ENCODE assay signal across 30 mouse cellular contexts in genomic region chr12:31225451-31225850, GRCm38 (mm10). TPM values are rescaled to one million over a fixed set of nuclear protein-coding genes. Genes with fewer than 3 reads are reported as not detected.
DNase-seq lines count a peak whose midpoint lies in the region; ATAC-seq and TF ChIP-seq lines count a peak whose summit lies in the region.
"Had no signal": no experiment of that assay in that cellular context is flagged by ENCODE, and none has a peak within 500 bp of the region (broad histone marks: within the 10 kb centered on the region; RNA-seq: fewer than 3 reads in every experiment).

No protein-coding gene starts in this region.

- 0 out of 2 replicates have a peak, but pooled peaks have one; percentile 35 for ATAC-seq in hindbrain, embryonic 11.5 days (ENCODE audit: low FRiP score)
- ATAC-seq in hindbrain, embryonic 13.5 days (ENCODE audit: low FRiP score), result no peak
- no peak for ATAC-seq in neural tube, embryonic 13.5 days (ENCODE audit: low read depth)
- no peak for ATAC-seq in lung, postnatal 0 days
- ATAC-seq: activated CD4-positive, CD25-positive, alpha-beta regulatory T cell, adult 4 months; forebrain, embryonic 16.5 days; intestine, postnatal 0 days; liver, embryonic 12.5 days; midbrain, embryonic 13.5 days had no signal

- TF ChIP-seq CTCF in lung, postnatal 0 days (IDR thresholded peaks at IDR 0.05), result no peak

- H3K4me2 ChIP-seq in hindbrain, embryonic 11.5 days (replicated peaks; ENCODE audit: low read depth, low read length), result no peak overlapping the region
- no peak overlapping the region for H3K4me2 ChIP-seq in hindbrain, embryonic 13.5 days
- peak overlapping the region; percentile 9; the same call in 1 of the 2 replicates for H3K4me2 ChIP-seq in neural tube, embryonic 13.5 days
- no peak overlapping the region for H3K4me2 ChIP-seq in lung, postnatal 0 days (replicated peaks; ENCODE audit: low read depth, low read length)
- H3K4me2 ChIP-seq: embryonic facial prominence, embryonic 13.5 days; limb, embryonic 13.5 days; liver, embryonic 12.5 days; midbrain, embryonic 13.5 days had no signal

- no peak for DNase-seq in hindbrain, embryonic 11.5 days (ENCODE audit: low spot score)
- DNase-seq in neural tube, embryonic 10.5 days (ENCODE audit: extremely low spot score, low spot score), result no peak
- DNase-seq in WW6 (ENCODE audit: low read depth, low spot score), result peak; percentile 52
- DNase-seq in thymus, postnatal 25 days, result no peak
- DNase-seq in lung, postnatal 0 days (ENCODE audit: low spot score), result no peak
- DNase-seq: adrenal gland, postnatal 10 days; B cell, adult 2 months; cerebellum, adult 18-20 months; cerebellum, postnatal 14 days; embryo, embryonic 11 days; gastrocnemius, postnatal 25 days; heart, adult 2 months; layer of hippocampus, adult 9-11 months; lung, adult 18-20 months; lung, postnatal 14 days had no signal

- no peak overlapping the region for H3K9ac ChIP-seq in hindbrain, embryonic 11.5 days (ENCODE audit: low read depth, low read length)
- H3K9ac ChIP-seq in hindbrain, embryonic 13.5 days, result no peak overlapping the region
- H3K9ac ChIP-seq in neural tube, embryonic 13.5 days, result no peak overlapping the region
- no peak overlapping the region for H3K9ac ChIP-seq in lung, postnatal 0 days (replicated peaks; ENCODE audit: low read depth)
- H3K9ac ChIP-seq: embryonic facial prominence, embryonic 13.5 days; limb, embryonic 13.5 days; liver, embryonic 12.5 days; midbrain, embryonic 13.5 days had no signal

- 49% methylated on average over 8 of the region's 8 CpGs for WGBS in hindbrain, embryonic 11.5 days
- WGBS in hindbrain, embryonic 13.5 days, result 37% methylated on average over 8 of the region's 8 CpGs
- 35% methylated on average over 8 of the region's 8 CpGs for WGBS in neural tube, embryonic 13.5 days
- 73% methylated on average over 8 of the region's 8 CpGs for WGBS in lung, postnatal 0 days

- H3K27me3 ChIP-seq in hindbrain, embryonic 11.5 days (ENCODE audit: control insufficient read depth, insufficient read depth, low read length), result no peaks in the 10 kb centered on the region
- no peaks in the 10 kb centered on the region for H3K27me3 ChIP-seq in hindbrain, embryonic 13.5 days
- H3K27me3 ChIP-seq in neural tube, embryonic 13.5 days, result no peaks in the 10 kb centered on the region
- no peaks in the 10 kb centered on the region for H3K27me3 ChIP-seq in lung, postnatal 0 days (replicated peaks; ENCODE audit: insufficient read depth, low read length)
- H3K27me3 ChIP-seq: embryonic facial prominence, embryonic 13.5 days; limb, embryonic 13.5 days; liver, embryonic 12.5 days; midbrain, embryonic 13.5 days had no signal

- no peak overlapping the region for H3K27ac ChIP-seq in hindbrain, embryonic 11.5 days (ENCODE audit: low read depth, low read length)
- H3K27ac ChIP-seq in hindbrain, embryonic 13.5 days, result no peak overlapping the region
- no peak overlapping the region for H3K27ac ChIP-seq in neural tube, embryonic 13.5 days (replicated peaks)
- no peak overlapping the region for H3K27ac ChIP-seq in lung, postnatal 0 days (ENCODE audit: low read length)
- H3K27ac ChIP-seq: embryonic facial prominence, embryonic 13.5 days; heart, adult 2 months; kidney, postnatal 0 days; limb, embryonic 13.5 days; liver, embryonic 12.5 days; midbrain, embryonic 13.5 days; stomach, postnatal 0 days had no signal

- no peaks in the 10 kb centered on the region for H3K9me3 ChIP-seq in hindbrain, embryonic 11.5 days (ENCODE audit: control insufficient read depth, low read length)
- no peaks in the 10 kb centered on the region for H3K9me3 ChIP-seq in hindbrain, embryonic 13.5 days
- no peaks in the 10 kb centered on the region for H3K9me3 ChIP-seq in neural tube, embryonic 13.5 days
- no peaks in the 10 kb centered on the region for H3K9me3 ChIP-seq in lung, postnatal 0 days (ENCODE audit: low read length)
- H3K9me3 ChIP-seq: embryonic facial prominence, embryonic 13.5 days; limb, embryonic 13.5 days; liver, embryonic 12.5 days; midbrain, embryonic 13.5 days had no signal

- no peaks in the 10 kb centered on the region for H3K4me1 ChIP-seq in hindbrain, embryonic 11.5 days (replicated peaks; ENCODE audit: control insufficient read depth, insufficient read depth, low read length)
- no peaks in the 10 kb centered on the region for H3K4me1 ChIP-seq in hindbrain, embryonic 13.5 days (replicated peaks)
- no peaks in the 10 kb centered on the region for H3K4me1 ChIP-seq in neural tube, embryonic 13.5 days (replicated peaks)
- H3K4me1 ChIP-seq in lung, postnatal 0 days (ENCODE audit: insufficient read depth, low read depth, low read length), result no peaks in the 10 kb centered on the region
- H3K4me1 ChIP-seq: limb, embryonic 13.5 days; liver, embryonic 12.5 days had no signal

- no peak for TF ChIP-seq EP300 in lung, postnatal 0 days (IDR thresholded peaks at IDR 0.05)

- no peak overlapping the region for H3K4me3 ChIP-seq in hindbrain, embryonic 11.5 days (ENCODE audit: low read depth, low read length)
- no peak overlapping the region for H3K4me3 ChIP-seq in hindbrain, embryonic 13.5 days
- no peak overlapping the region for H3K4me3 ChIP-seq in neural tube, embryonic 13.5 days
- H3K4me3 ChIP-seq in lung, postnatal 0 days (ENCODE audit: low read depth, low read length), result no peak overlapping the region
- H3K4me3 ChIP-seq: embryonic facial prominence, embryonic 13.5 days; erythroblast, embryonic 14.5 days; heart, adult 2 months; limb, embryonic 13.5 days; liver, embryonic 12.5 days; midbrain, embryonic 13.5 days had no signal

- no peaks in the 10 kb centered on the region for H3K36me3 ChIP-seq in hindbrain, embryonic 11.5 days (ENCODE audit: control insufficient read depth, insufficient read depth, low read length)
- no peaks in the 10 kb centered on the region for H3K36me3 ChIP-seq in hindbrain, embryonic 13.5 days
- no peaks in the 10 kb centered on the region for H3K36me3 ChIP-seq in neural tube, embryonic 13.5 days
- no peaks in the 10 kb centered on the region for H3K36me3 ChIP-seq in lung, postnatal 0 days (ENCODE audit: insufficient read depth, low read length)
- H3K36me3 ChIP-seq: embryonic facial prominence, embryonic 13.5 days; limb, embryonic 13.5 days; liver, embryonic 12.5 days; midbrain, embryonic 13.5 days had no signal

RNA-seq across cellular contexts. Expression of gene Gm6993, which starts 15.1 kb away (rescaled TPM):
- not detected in 2 replicates for polyA plus RNA-seq in hindbrain, embryonic 11.5 days (2014; fragmentation: Nextera tagmentation; extraction: Ambion mirVana)
- not detected in 2 replicates for polyA plus RNA-seq in hindbrain, embryonic 13.5 days (2015; fragmentation: Nextera tagmentation; extraction: Ambion mirVana)
- polyA plus RNA-seq in neural tube, embryonic 13.5 days (2015; fragmentation: Nextera tagmentation; extraction: Ambion mirVana), result not detected in 2 replicates
- not detected in 2 replicates for polyA plus RNA-seq in lung, postnatal 0 days (2015; fragmentation: Nextera tagmentation; extraction: Ambion mirVana)
- polyA plus RNA-seq: activated CD4-positive, CD25-positive, alpha-beta regulatory T cell, adult 4 months; embryonic facial prominence, embryonic 13.5 days; erythroblast, embryonic 14.5 days; forebrain, embryonic 16.5 days; heart, adult 2 months; heart, embryonic 14.5 days; intestine, postnatal 0 days; kidney, postnatal 0 days; large intestine, adult 2 months; limb, embryonic 13.5 days; liver, embryonic 12.5 days; midbrain, embryonic 13.5 days; stomach, postnatal 0 days; thymus, postnatal 0 days had no signal

RNA-seq across cellular contexts. Expression of gene Lamb1, which starts 39.6 kb away (rescaled TPM):
- 21.2 and 21.7 TPM in 2 replicates for polyA plus RNA-seq in hindbrain, embryonic 11.5 days (2014; fragmentation: Nextera tagmentation; extraction: Ambion mirVana)
- polyA plus RNA-seq in hindbrain, embryonic 13.5 days (2015; fragmentation: Nextera tagmentation; extraction: Ambion mirVana), result 20.7 and 22.9 TPM in 2 replicates
- polyA plus RNA-seq in neural tube, embryonic 13.5 days (2015; fragmentation: Nextera tagmentation; extraction: Ambion mirVana), result 27.9 and 31.0 TPM in 2 replicates
- 54.8 and 56.0 TPM in 2 replicates for polyA plus RNA-seq in lung, postnatal 0 days (2015; fragmentation: Nextera tagmentation; extraction: Ambion mirVana)
- polyA plus RNA-seq: activated CD4-positive, CD25-positive, alpha-beta regulatory T cell, adult 4 months had no signal
